Mouse (Mus musculus) liver, embryonic 15.5 days (tissue): ENCODE results near the gene Nfib. TPM values are rescaled to one million over a fixed set of nuclear protein-coding genes. Genes with fewer than 3 reads are reported as not detected.
A peak's percentile ranks its signal among the peaks of the same experiment; 100 is the strongest.

Source experiments
- ATAC-seq: fragments of 200-750 bp; cut with Nextera tagmentation; 2 replicates; pipeline ENCODE4 v1.8.0; 2017; ENCODE audit warnings: moderate number of reproducible peaks, mild to moderate bottlenecking, moderate library complexity; ENCODE audit not compliant: insufficient read depth
- H3K27ac ChIP-seq: fragments of 300-500 bp; sonication (generic); replicated peaks from 2 replicates; pipeline ENCODE4 v1.5.1; 2015; ENCODE audit warnings: mild to moderate bottlenecking, inconsistent platforms
- H3K27me3 ChIP-seq: fragments of 300-500 bp; sonication (generic); 2 replicates; pipeline ENCODE4 v1.6.1; 2015; ENCODE audit warnings: mild to moderate bottlenecking, inconsistent platforms
- H3K36me3 ChIP-seq: fragments of 300-500 bp; sonication (generic); replicated peaks from 2 replicates; pipeline ENCODE4 v1.6.1; 2015; ENCODE audit warnings: moderate library complexity, mild to moderate bottlenecking, inconsistent platforms
- H3K4me1 ChIP-seq: fragments of 300-500 bp; sonication (generic); replicated peaks from 2 replicates; pipeline ENCODE4 v1.6.1; 2015; ENCODE audit warnings: inconsistent platforms
- H3K4me2 ChIP-seq: fragments of 300-500 bp; sonication (generic); 2 replicates; pipeline ENCODE4 v1.6.1; 2015; ENCODE audit warnings: moderate library complexity, mild to moderate bottlenecking, inconsistent platforms
- H3K4me3 ChIP-seq: fragments of 300-500 bp; sonication (generic); replicated peaks from 2 replicates; pipeline ENCODE4 v1.5.1; 2015; ENCODE audit warnings: mild to moderate bottlenecking, inconsistent platforms
- H3K9ac ChIP-seq: fragments of 300-500 bp; sonication (generic); 2 replicates; pipeline ENCODE4 v1.6.1; 2015; ENCODE audit warnings: moderate library complexity, mild to moderate bottlenecking, inconsistent platforms
- H3K9me3 ChIP-seq: fragments of 300-500 bp; sonication (generic); replicated peaks from 2 replicates; pipeline ENCODE4 v1.6.1; 2016; ENCODE audit warnings: inconsistent platforms
- WGBS: fragments of 180-500 bp; shearing (Covaris S2); methylation state at CpG from one replicate; pipeline ENCODE4 v1.1.7; 2015; ENCODE audit warnings: mixed read lengths; ENCODE audit not compliant: insufficient replicate concordance; 5-methylcytosine and 5-hydroxymethylcytosine counted together
- polyA plus RNA-seq: library from polyadenylated mRNA; unstranded; fragments of >200 nt; fragmentation: Nextera tagmentation; extraction: Ambion mirVana; gene quantifications from 2 replicates; pipeline ENCODE4 v1.2.1, GENCODE M21; 2015

Nfib gene
- polyA plus RNA-seq, 1 experiment from 2014 or later, result 4.7 TPM

DNA sequence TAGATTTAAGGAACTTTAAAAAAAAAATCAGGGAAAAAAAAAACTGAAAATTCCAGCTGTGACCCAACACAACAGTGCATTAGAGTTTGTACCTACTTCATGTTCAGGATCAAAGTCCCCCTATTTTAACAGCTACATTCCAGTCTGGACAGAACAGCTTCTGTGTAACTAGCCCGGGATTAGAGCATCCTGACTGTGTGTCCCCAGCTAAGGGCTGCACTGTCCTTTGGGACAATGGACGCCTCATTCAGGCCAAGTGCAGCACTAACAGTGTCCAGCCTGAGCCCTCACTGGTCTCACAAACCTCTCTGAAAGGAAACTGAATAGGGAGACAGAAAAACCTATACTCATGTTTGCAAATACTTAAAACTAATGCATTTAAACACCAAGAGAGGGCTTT is 229.1 kb downstream of the Nfib start:
- Histone ChIP-seq H3K27ac (no peak overlapping the region), H3K27me3 (no peaks in the 10 kb centered on the region), H3K4me3 (no peak overlapping the region), H3K36me3 (no peaks in the 10 kb centered on the region), H3K4me1 (peaks cover 10% of the 10 kb centered on the region; the same call in 1 of the 2 replicates), H3K4me2 (no peak overlapping the region), H3K9ac (no peak overlapping the region), H3K9me3 (no peaks in the 10 kb centered on the region)
- ATAC-seq, result no peak
- 40% methylated on average over 2 of the region's 2 CpGs for WGBS

DNA sequence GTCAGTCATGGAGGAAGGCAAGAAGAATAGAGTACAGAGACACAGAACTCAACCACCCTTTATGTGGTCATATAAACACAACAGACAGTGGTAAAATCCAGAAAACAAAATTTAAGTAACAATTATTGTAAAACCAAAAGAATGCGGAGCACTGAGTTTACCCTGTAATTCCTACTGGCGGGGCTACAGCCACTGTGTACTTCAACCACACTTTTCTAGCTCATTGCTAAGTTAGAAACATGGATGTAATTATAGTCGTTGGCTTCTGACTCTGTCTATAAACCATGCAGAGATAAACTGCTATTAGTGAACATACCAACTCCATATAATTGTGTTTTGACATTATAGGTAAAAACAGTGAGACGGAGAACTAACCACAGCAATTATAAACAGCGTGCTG is 231.2 kb downstream of the Nfib start:
- H3K9ac ChIP-seq, result no peak overlapping the region
- 70% methylated on average over 5 of the region's 5 CpGs for WGBS
- no peak for ATAC-seq
- H3K4me2 ChIP-seq, result no peak overlapping the region
- H3K27ac ChIP-seq, result no peak overlapping the region
- H3K4me1 ChIP-seq, result peaks cover 18% of the 10 kb centered on the region; the same call in 1 of the 2 replicates
- H3K4me3 ChIP-seq, result no peak overlapping the region
- H3K36me3 ChIP-seq, result no peaks in the 10 kb centered on the region
- H3K27me3 ChIP-seq, result no peaks in the 10 kb centered on the region
- H3K9me3 ChIP-seq, result no peaks in the 10 kb centered on the region

DNA sequence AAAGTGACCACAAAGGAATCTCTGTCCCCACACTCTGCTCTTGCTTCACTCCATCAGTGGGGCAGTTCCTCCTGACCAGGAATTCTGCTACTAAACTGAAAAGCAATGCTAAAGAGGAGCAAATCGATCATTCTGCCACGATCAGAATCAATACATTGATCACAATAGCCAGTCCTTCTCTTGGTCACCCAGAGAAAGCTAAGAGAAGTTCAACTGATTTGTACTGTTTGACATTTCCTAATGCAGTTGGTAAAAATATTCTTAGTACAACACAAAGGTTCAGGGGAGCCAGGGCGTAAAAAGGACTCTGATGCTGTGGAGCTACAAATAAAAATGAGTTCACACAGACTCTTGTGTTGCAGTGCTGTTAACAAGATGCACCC is 234.6 kb downstream of the Nfib start:
- no peak overlapping the region for H3K4me3 ChIP-seq
- H3K9me3 ChIP-seq, result no peaks in the 10 kb centered on the region
- no peak for ATAC-seq
- H3K36me3 ChIP-seq, result no peaks in the 10 kb centered on the region
- no peak overlapping the region for H3K4me2 ChIP-seq
- H3K9ac ChIP-seq, result no peak overlapping the region
- H3K27me3 ChIP-seq, result no peaks in the 10 kb centered on the region
- no peak overlapping the region for H3K27ac ChIP-seq
- H3K4me1 ChIP-seq, result peaks cover 12% of the 10 kb centered on the region; the same call in 1 of the 2 replicates
- WGBS, result 54% methylated on average over 3 of the region's 3 CpGs

DNA sequence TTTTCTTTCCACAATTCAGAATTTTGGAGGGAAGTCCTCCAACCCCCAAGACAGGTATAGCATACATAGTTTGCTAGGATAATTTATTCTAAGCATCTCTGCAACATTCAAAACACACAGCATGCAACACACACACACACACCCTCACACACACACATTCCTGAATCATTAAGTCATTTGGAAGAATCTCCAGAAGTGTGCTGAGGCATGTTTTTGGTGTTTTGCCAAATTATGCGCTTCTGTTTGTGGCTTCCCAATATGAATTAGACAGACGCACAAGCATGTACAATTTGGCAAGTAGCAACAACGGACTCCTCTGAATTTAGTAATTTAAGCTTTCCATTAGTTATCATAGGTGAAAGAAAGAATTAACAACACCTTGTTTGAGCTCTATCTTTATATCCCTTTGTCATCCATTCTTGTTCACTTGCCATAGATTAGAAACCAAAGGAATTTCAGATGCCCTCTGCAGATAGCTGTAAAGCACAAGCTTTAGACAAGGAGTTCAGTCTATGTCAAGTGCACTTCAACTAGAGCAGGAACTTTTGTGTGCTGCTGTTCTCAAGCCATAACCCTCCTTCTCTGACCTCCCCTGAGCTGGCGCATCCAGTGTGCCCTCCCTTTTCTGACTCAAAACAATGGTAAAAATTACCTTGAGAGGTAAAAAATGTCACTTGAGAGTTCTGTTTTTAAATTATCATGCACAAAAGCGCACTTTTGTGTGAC is 235.2 kb downstream of the Nfib start:
- Histone ChIP-seq H3K4me1 (peaks cover 8% of the 10 kb centered on the region; the same call in 1 of the 2 replicates), H3K27ac (no peak overlapping the region), H3K27me3 (no peaks in the 10 kb centered on the region), H3K36me3 (no peaks in the 10 kb centered on the region), H3K9me3 (no peaks in the 10 kb centered on the region), H3K4me2 (no peak overlapping the region), H3K9ac (no peak overlapping the region), H3K4me3 (no peak overlapping the region)
- 62% methylated on average over 5 of the region's 5 CpGs for WGBS
- ATAC-seq, result no peak

DNA sequence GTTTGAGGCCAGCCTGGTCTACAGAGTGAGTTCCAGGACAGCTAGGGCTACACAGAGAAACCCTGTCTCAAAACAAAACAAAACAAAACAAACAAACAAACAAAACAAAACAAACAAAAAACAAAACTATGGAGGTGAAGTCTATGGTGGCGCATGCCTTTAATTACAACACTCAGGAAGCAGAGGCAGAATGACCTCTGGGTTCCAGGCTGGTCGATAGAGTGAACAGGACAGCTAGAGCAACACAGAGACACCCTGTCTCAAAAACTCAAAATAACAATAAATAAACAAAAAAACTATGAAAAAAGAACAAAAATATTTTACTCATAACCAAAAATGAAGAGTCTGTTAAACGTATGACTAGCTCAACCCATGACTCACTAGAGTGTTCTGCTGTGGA is 236.6 kb downstream of the Nfib start:
- Histone ChIP-seq H3K27ac (no peak overlapping the region), H3K9me3 (no peaks in the 10 kb centered on the region), H3K4me2 (no peak overlapping the region), H3K27me3 (no peaks in the 10 kb centered on the region), H3K4me3 (no peak overlapping the region), H3K36me3 (no peaks in the 10 kb centered on the region), H3K9ac (no peak overlapping the region), H3K4me1 (peaks cover 12% of the 10 kb centered on the region)
- ATAC-seq, result no peak
- WGBS, result 58% methylated on average over 3 of the region's 3 CpGs

DNA sequence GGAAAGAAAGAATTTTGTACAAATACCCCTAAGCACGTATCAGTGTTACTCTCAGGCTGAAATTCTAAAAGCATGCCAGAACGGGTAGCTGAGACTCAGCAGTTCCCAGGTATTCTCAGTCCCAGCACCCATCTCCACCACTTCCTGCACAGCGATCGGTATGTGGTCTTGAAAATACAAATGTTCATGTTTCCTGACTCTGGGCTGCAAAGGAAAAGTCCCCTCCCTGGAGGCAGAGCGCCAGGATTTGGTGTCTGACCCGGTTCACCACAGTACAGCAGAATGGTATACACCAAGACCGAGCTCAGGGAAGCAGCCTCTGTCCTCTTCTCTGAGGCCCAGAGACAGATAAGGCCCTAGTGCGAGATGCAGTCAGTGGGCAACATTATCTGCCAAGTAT is 238.8 kb downstream of the Nfib start:
- H3K4me3 ChIP-seq, result no peak overlapping the region
- no peaks in the 10 kb centered on the region for H3K9me3 ChIP-seq
- no peaks in the 10 kb centered on the region for H3K27me3 ChIP-seq
- H3K36me3 ChIP-seq, result no peaks in the 10 kb centered on the region
- H3K4me2 ChIP-seq, result no peak overlapping the region
- H3K9ac ChIP-seq, result no peak overlapping the region
- ATAC-seq, result no peak
- no peak overlapping the region for H3K27ac ChIP-seq
- 28% methylated on average over 8 of the region's 8 CpGs for WGBS
- H3K4me1 ChIP-seq, result peaks cover 12% of the 10 kb centered on the region

DNA sequence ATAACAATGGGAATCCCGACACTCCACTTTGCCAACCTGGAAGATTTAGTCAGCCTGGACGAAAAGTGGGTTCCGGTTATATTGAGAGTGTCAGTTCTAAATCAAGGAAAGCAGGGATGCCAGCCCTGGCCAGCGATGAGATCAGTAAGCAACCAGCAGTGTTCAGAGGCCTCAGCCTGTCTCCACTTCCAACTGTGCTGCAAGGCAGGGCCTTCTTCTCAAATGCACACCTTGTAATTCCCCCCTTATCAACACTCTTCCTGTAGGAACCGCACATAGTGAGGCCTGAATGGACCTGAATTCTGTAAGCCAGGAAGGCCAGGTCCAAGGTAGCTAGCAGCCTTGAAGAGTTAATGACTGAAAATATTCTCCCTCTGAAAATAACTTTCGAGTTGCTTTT is 239.4 kb downstream of the Nfib start:
- Histone ChIP-seq H3K4me3 (no peak overlapping the region), H3K4me1 (peaks cover 12% of the 10 kb centered on the region), H3K36me3 (no peaks in the 10 kb centered on the region), H3K9me3 (no peaks in the 10 kb centered on the region), H3K27me3 (no peaks in the 10 kb centered on the region), H3K9ac (no peak overlapping the region), H3K4me2 (no peak overlapping the region), H3K27ac (no peak overlapping the region; the same call in 1 of the 2 replicates)
- WGBS, result 59% methylated on average over 6 of the region's 6 CpGs
- no peak for ATAC-seq

DNA sequence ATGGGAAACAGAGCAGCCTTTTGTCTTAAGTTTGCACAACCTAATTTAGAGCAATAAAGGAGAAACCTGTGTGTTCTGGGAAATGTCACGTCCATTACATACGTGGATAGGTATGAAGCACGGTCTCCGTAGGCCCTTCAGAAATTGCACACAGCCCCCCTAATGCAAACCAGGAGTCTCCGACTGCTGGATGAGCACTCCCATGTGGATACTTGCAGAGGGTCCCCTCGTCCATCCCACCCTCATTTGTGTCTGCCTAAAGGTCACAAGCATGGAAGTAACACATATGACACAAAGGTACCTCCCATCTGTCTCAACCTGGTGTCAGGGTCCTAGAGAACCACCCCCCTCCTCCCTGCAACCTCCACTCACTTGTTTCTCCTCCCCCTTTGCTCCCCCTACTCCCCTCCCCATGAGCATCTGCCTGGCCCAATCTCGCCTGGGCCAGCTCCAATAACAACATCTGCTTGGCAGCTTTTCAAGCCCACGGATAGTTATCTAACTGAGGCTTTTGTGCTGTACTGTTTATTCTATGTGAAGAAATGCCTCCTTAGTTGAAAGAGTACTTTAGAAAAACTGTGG is 241.4 kb downstream of the Nfib start:
- Histone ChIP-seq H3K4me3 (no peak overlapping the region), H3K27ac (no peak overlapping the region), H3K27me3 (no peaks in the 10 kb centered on the region), H3K36me3 (no peaks in the 10 kb centered on the region), H3K9me3 (no peaks in the 10 kb centered on the region), H3K4me1 (peaks cover 4% of the 10 kb centered on the region), H3K9ac (no peak overlapping the region), H3K4me2 (no peak overlapping the region)
- 53% methylated on average over 8 of the region's 8 CpGs for WGBS
- peak; percentile 22; the same call in 1 of the 2 replicates for ATAC-seq

DNA sequence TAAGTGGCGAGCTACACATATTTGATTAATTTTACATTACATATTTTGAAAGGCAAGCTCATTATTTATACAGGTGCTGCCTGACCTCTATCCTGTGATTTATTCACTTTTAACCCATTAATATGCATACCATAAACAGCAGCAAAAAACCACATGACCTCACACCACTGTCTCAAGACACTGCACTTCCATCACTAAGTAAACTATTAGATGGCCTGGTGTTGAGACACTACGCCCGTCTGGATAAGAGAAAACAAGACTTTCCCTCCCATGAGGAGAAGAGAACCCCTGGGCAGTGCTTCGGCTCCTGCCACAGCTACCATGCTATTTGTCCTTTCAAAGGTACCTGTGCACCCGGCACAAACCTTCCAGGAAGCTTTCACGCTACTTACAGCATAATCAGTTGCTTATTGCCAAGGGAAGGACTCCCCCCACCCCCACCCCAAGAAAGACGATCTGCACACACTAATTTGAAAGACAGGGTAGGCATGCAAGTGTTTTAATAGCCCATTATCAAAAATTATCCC is 242.3 kb downstream of the Nfib start:
- H3K4me3 ChIP-seq, result no peak overlapping the region

DNA sequence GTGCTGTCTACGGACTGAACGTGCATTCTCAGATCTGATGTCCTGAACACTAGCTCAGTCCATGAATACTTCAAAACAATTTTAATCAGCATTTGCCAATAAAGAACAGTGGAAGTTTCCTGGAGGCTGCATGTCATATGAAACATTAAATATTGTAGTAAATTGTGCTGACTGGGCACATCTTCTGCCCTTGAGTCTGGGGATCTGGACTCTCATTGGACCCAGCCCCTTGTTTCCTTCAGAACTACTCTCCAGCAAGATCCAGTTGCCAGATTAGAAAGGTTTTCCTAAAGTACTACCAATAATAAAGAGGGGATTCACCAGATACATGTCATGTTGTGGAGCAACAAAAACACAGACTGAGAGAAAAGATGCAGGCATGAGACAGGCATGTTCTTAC is 243.9 kb downstream of the Nfib start:
- Histone ChIP-seq H3K4me1 (peaks cover 10% of the 10 kb centered on the region), H3K36me3 (no peaks in the 10 kb centered on the region), H3K4me3 (no peak overlapping the region), H3K9ac (no peak overlapping the region), H3K27me3 (no peaks in the 10 kb centered on the region), H3K4me2 (no peak overlapping the region), H3K9me3 (no peaks in the 10 kb centered on the region), H3K27ac (no peak overlapping the region)
- WGBS, result 83% methylated on average over 2 of the region's 2 CpGs
- ATAC-seq, result no peak

More for the DNA sequence above, 242.3 kb downstream of the Nfib start:
- H3K4me2 ChIP-seq, result no peak overlapping the region
- H3K36me3 ChIP-seq, result no peaks in the 10 kb centered on the region
- no peaks in the 10 kb centered on the region for H3K9me3 ChIP-seq
- peaks cover 10% of the 10 kb centered on the region for H3K4me1 ChIP-seq
- WGBS, result 70% methylated on average over 7 of the region's 7 CpGs
- ATAC-seq, result no peak
- H3K9ac ChIP-seq, result no peak overlapping the region
- H3K27me3 ChIP-seq, result no peaks in the 10 kb centered on the region
- H3K27ac ChIP-seq, result no peak overlapping the region

DNA sequence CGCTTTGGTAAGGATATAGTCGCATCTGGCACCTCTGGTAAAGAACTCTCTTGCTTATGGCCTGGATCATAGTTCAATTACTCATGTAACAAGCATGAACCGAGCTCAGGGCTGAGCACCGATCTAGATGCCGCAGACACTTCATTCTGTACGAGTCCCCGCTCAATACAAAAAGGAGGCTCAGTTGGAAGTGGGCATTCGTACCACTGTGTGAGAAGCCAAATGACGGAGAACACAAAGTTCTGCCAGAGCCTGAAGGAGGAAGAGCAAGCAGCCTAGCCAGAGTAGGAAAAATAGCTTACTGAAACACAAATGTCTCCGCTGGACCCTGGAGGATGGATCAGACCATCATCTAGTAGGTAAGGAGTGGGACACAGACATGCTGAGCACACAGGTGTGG is 246.7 kb downstream of the Nfib start:
- Histone ChIP-seq H3K36me3 (no peaks in the 10 kb centered on the region), H3K27ac (no peak overlapping the region), H3K4me3 (no peak overlapping the region), H3K9me3 (no peaks in the 10 kb centered on the region), H3K27me3 (no peaks in the 10 kb centered on the region), H3K9ac (no peak overlapping the region), H3K4me1 (peaks cover 6% of the 10 kb centered on the region; the same call in 1 of the 2 replicates), H3K4me2 (no peak overlapping the region)
- ATAC-seq, result no peak
- WGBS, result 70% methylated on average over 10 of the region's 10 CpGs
